Mouse (Mus musculus): ENCODE data around the gene Fam118b. TPM values are rescaled to one million over a fixed set of nuclear protein-coding genes. Genes with fewer than 3 reads are reported as not detected.

Fam118b gene
- total and polyA plus RNA-seq, 3 experiments, result 12.7 to 27.7 (median 21.3) TPM

DNA sequence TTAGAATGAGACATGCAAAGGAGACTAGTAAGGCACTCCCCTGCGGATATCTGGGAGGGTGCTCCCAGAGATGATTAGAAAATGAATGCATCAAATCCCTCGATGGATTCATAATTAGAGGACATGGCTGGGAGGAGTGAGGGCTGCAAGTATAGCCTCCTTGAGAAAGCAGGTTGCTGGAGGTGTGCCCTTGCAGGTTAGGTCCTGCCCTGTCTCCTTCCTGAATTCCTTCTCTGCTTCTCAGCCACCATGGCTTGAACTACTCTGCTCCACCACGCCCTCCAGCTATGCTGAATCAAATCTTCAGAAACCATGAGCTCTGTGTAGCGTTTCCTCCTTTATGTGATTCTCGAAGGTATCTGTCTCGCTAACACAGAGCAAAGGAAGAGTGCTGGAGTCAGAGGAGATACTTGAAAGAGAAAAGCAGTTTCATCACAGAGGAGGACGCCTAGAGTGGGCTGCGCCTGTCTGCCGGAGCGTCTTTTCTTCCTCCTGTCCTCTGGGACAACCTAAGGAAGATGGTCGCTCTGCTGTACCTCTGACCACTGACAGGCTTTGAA lies 74.5 kb downstream of the Fam118b start:
- no peaks in the 10 kb centered on the region for H3K9me3 ChIP-seq (replicated peaks; ENCODE audit: low read length)
- no peak overlapping the region for H3K4me3 ChIP-seq (replicated peaks in 1 of 3; ENCODE audit: low read depth in 2 of 3, low read length in 2 of 3, poor library complexity in 1 of 3)
- H3K9ac ChIP-seq (ENCODE audit: insufficient read depth, low read depth), result no peak overlapping the region
- no peak for TF ChIP-seq E2F4 (IDR thresholded peaks at IDR 0.05; ENCODE audit: insufficient replicate concordance, low read depth, low read length)
- no peak for TF ChIP-seq MYC (IDR thresholded peaks at IDR 0.05; ENCODE audit: low read depth, low read length)
- TF ChIP-seq RAD21 (IDR thresholded peaks at IDR 0.05; ENCODE audit: low read depth, low read length), result no peak
- dilution Hi-C loops (cut with MboI; ENCODE audit: extremely low pct_ligation_motif_present, extremely low pct_unique_long_range_greater_than_20kb, low sequenced_read_pairs), result no loop called here
- no peak overlapping the region for H3K4me2 ChIP-seq (ENCODE audit: insufficient read depth, low read depth, poor library complexity, severe bottlenecking)
- H3K36me3 ChIP-seq (replicated peaks in 1 of 2; ENCODE audit: control insufficient read depth in 1 of 2, insufficient read depth in 1 of 2, low read length in 1 of 2), result peaks cover 35 to 73% of the 10 kb centered on the region in 2 experiments
- in situ Hi-C loops (cut with MboI; ENCODE audit: low pct_ligation_motif_present, low pct_unique_long_range_greater_than_20kb, low sequenced_read_pairs), result no loop called here
- no peak for DNase-seq (ENCODE audit: extremely low read depth)
- H3K27ac ChIP-seq (ENCODE audit: insufficient read depth, low read depth), result no peak overlapping the region
- peaks cover 0 to 27% of the 10 kb centered on the region in 2 experiments; a peak in 2 of 4 replicates for H3K4me1 ChIP-seq (ENCODE audit: control insufficient read depth in 1 of 2, insufficient read depth in 2 of 2)
- H3K79me2 ChIP-seq (replicated peaks; ENCODE audit: control insufficient read depth, extremely low read depth, insufficient read depth, poor library complexity, severe bottlenecking), result peaks cover 22% of the 10 kb centered on the region
- no peaks in the 10 kb centered on the region for H3K27me3 ChIP-seq (replicated peaks)

GRCm38 (mm10) chr9:35188700-35189099 lies 78.9 kb downstream of the Fam118b start:
- Histone ChIP-seq H3K4me2 (ENCODE audit: insufficient read depth, low read depth, poor library complexity, severe bottlenecking) (no peak overlapping the region), H3K27ac (ENCODE audit: insufficient read depth, low read depth) (no peak overlapping the region), H3K27me3 (replicated peaks) (no peaks in the 10 kb centered on the region), H3K9ac (ENCODE audit: insufficient read depth, low read depth) (no peak overlapping the region), H3K36me3 (replicated peaks in 1 of 2; ENCODE audit: control insufficient read depth in 1 of 2, insufficient read depth in 1 of 2, low read length in 1 of 2) (peaks cover 52 to 68% of the 10 kb centered on the region in 2 experiments), H3K4me1 (ENCODE audit: control insufficient read depth in 1 of 2, insufficient read depth in 2 of 2) (peaks cover 17 to 47% of the 10 kb centered on the region in 2 experiments), H3K79me2 (replicated peaks; ENCODE audit: control insufficient read depth, extremely low read depth, insufficient read depth, poor library complexity, severe bottlenecking) (peaks cover 4% of the 10 kb centered on the region; the same call in 1 of the 2 replicates), H3K4me3 (replicated peaks in 1 of 3; ENCODE audit: low read depth in 2 of 3, low read length in 2 of 3, poor library complexity in 1 of 3) (no peak overlapping the region), H3K9me3 (replicated peaks; ENCODE audit: low read length) (no peaks in the 10 kb centered on the region)
- TF ChIP-seq UBTF (IDR thresholded peaks at IDR 0.05; ENCODE audit: low read depth, low read length) (no peak), MXI1 (IDR thresholded peaks at IDR 0.05; ENCODE audit: low read depth, low read length) (no peak), MAX (IDR thresholded peaks at IDR 0.05; ENCODE audit: low read length) (no peak), POLR2A (IDR thresholded peaks at IDR 0.05; ENCODE audit: low read depth, low read length) (no peak), USF2 (conservative IDR thresholded peaks at IDR 0.05; ENCODE audit: low read depth, low read length) (no peak), ETS1 (conservative IDR thresholded peaks at IDR 0.05; ENCODE audit: low read depth, low read length) (no peak), SIN3A (IDR thresholded peaks at IDR 0.05; ENCODE audit: low read length) (no peak), NRF1 (IDR thresholded peaks at IDR 0.05; ENCODE audit: low read depth, low read length) (no peak), KAT2A (IDR thresholded peaks at IDR 0.05; ENCODE audit: insufficient replicate concordance, low read length) (no peak), USF1 (IDR thresholded peaks at IDR 0.05; ENCODE audit: low read depth, low read length) (no peak)
- dilution Hi-C loops (cut with MboI; ENCODE audit: extremely low pct_ligation_motif_present, extremely low pct_unique_long_range_greater_than_20kb, low sequenced_read_pairs) (no loop called here), in situ Hi-C loops (cut with MboI; ENCODE audit: low pct_ligation_motif_present, low pct_unique_long_range_greater_than_20kb, low sequenced_read_pairs) (no loop called here)
- no peak for DNase-seq (ENCODE audit: extremely low read depth)

Measured in CH12.LX (cell line).